ENCODE assay signal across 22 mouse cellular contexts in the genomic region with DNA sequence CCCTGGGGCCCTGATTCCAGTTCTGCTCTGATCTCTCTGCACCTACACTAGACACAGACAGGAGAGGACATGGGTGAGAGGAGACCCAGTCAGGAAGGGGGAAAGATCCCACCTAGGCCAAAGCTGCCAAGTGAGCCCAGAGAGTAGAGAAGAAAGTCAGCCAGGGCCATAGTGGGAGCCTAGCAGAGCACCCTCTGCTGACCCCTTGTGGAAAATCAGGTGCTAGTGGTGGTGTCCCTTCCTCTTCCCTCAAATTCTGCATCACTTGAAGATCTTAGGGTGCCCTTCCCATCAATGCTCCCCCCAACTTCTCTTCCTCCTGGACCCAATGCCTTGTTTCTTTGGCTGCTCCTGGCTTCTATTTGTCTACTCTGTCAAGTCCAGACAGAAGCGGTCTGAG. TPM values are rescaled to one million over a fixed set of nuclear protein-coding genes. Genes with fewer than 3 reads are reported as not detected.
DNase-seq lines count a peak whose midpoint lies in the region; TF ChIP-seq lines count a peak whose summit lies in the region.
"Had no signal": no experiment of that assay in that cellular context is flagged by ENCODE, and none has a peak within 500 bp of the region (broad histone marks: within the 10 kb centered on the region; RNA-seq: fewer than 3 reads in every experiment).

No protein-coding gene starts in this region.

- TF ChIP-seq POLR2A in kidney, adult 2 months (IDR thresholded peaks at IDR 0.05; ENCODE audit: low read depth, low read length) = no peak
- no peak for TF ChIP-seq POLR2A in testis, adult 2 months (IDR thresholded peaks at IDR 0.05; ENCODE audit: control insufficient read depth, low read depth, low read length)

- H3K4me3 ChIP-seq in kidney, adult 2 months (ENCODE audit: insufficient read depth, low read depth, low read length) = no peak overlapping the region
- H3K4me3 ChIP-seq in testis, adult 2 months (ENCODE audit: control insufficient read depth, low read depth, low read length) = no peak overlapping the region
- H3K4me3 ChIP-seq: embryonic facial prominence, embryonic 15.5 days; limb, embryonic 13.5 days; myocyte had no signal

- WGBS in kidney, adult 2 months = 56% methylated on average over 1 of the region's 1 CpGs

- DNase-seq in cerebellum, postnatal 10 days = peak; percentile 50 to 55
- no peak for DNase-seq in cerebellum, postnatal 4 days (ENCODE audit: low spot score in 2 of 2)
- DNase-seq in kidney, adult 2 months = no peak
- no peak for DNase-seq in kidney, adult 8-10 months
- no peak for DNase-seq in testis, postnatal 14 days (ENCODE audit: low spot score)
- DNase-seq in left cerebral cortex, postnatal 14 days (ENCODE audit: low spot score in 2 of 2) = no peak
- no peak for DNase-seq in T-cell, adult 2 months (ENCODE audit: low spot score)
- DNase-seq: adrenal gland, postnatal 14 days; B cell, adult 2 months; cerebellum, adult 11-12 months; heart, postnatal 4 days; layer of hippocampus, adult 9-11 months; lung, postnatal 14 days; thymus, adult 18-20 months had no signal

- H3K36me3 ChIP-seq in kidney, adult 2 months (ENCODE audit: control insufficient read depth, insufficient read depth, low read length) = no peaks in the 10 kb centered on the region
- H3K36me3 ChIP-seq in testis, adult 2 months (ENCODE audit: control insufficient read depth, insufficient read depth, low read length) = no peaks in the 10 kb centered on the region

- H3K27ac ChIP-seq in kidney, adult 2 months (ENCODE audit: insufficient read depth, low read depth, low read length) = no peak overlapping the region
- H3K27ac ChIP-seq in testis, adult 2 months (ENCODE audit: control insufficient read depth, insufficient read depth, low read depth, low read length) = no peak overlapping the region
- H3K27ac ChIP-seq: embryonic facial prominence, embryonic 15.5 days; limb, embryonic 13.5 days had no signal

- no peaks in the 10 kb centered on the region for H3K4me1 ChIP-seq in kidney, adult 2 months (ENCODE audit: control insufficient read depth, insufficient read depth, low read length)
- H3K4me1 ChIP-seq in testis, adult 2 months (ENCODE audit: control insufficient read depth, insufficient read depth, low read length) = peaks cover 10% of the 10 kb centered on the region

- H3K27me3 ChIP-seq in kidney, adult 2 months (replicated peaks; ENCODE audit: control insufficient read depth, insufficient read depth, low read length) = 0 out of 2 replicates have a peak, but pooled peaks cover 4% of the 10 kb centered on the region
- H3K27me3 ChIP-seq in testis, adult 2 months (ENCODE audit: control insufficient read depth, insufficient read depth, low read length) = no peaks in the 10 kb centered on the region

- intact Hi-C loops in left cerebral cortex, postnatal 14 days (cut with DNase I) = no loop called here

- TF ChIP-seq CTCF in kidney, adult 2 months (conservative IDR thresholded peaks at IDR 0.05; ENCODE audit: insufficient read depth, insufficient read length, low read depth, low read length) = peak; percentile 30; the same call in 1 of the 2 replicates
- TF ChIP-seq CTCF in testis, adult 2 months (IDR thresholded peaks at IDR 0.05; ENCODE audit: control insufficient read depth, insufficient read depth, insufficient replicate concordance, low read depth, low read length) = peak; percentile 15; the same call in 1 of the 2 replicates

RNA-seq across cellular contexts. Expression of a gene that starts 3.2 kb away (rescaled TPM):
- not detected in 2 replicates for polyA plus RNA-seq in kidney, adult 2 months (2012; rRNA removed)
- polyA plus RNA-seq in testis, adult 2 months (2012; rRNA removed) = 0.22 and 0.30 TPM in 2 replicates
- total RNA-seq in left cerebral cortex, postnatal 14 days (2021) = 10 to 100 TPM; 62.1 to 69.6 TPM
- total RNA-seq: adrenal gland, postnatal 14 days; heart, postnatal 4 days had no signal
- polyA plus RNA-seq: embryonic facial prominence, embryonic 15.5 days; gonadal fat pad, adult 2 months; kidney, embryonic 14.5 days; limb, embryonic 13.5 days; myocyte had no signal

RNA-seq across cellular contexts. Expression of a gene that starts 26.3 kb away (rescaled TPM):
- polyA plus RNA-seq in kidney, adult 2 months (2012; rRNA removed) = not detected in 2 replicates
- 85.6 and 87.2 TPM in 2 replicates for polyA plus RNA-seq in testis, adult 2 months (2012; rRNA removed)
- not detected for total RNA-seq in left cerebral cortex, postnatal 14 days (2021)
- total RNA-seq: adrenal gland, postnatal 14 days; heart, postnatal 4 days had no signal
- polyA plus RNA-seq: embryonic facial prominence, embryonic 15.5 days; forebrain, embryonic 16.5 days; gonadal fat pad, adult 2 months; kidney, embryonic 14.5 days; limb, embryonic 13.5 days; myocyte; small intestine, adult 2 months had no signal

RNA-seq across cellular contexts. Expression of a gene that starts 33.0 kb away (rescaled TPM):
- 219 and 248 TPM in 2 replicates for polyA plus RNA-seq in kidney, adult 2 months (2012; rRNA removed)
- polyA plus RNA-seq in testis, adult 2 months (2012; rRNA removed) = 82.9 and 84.7 TPM in 2 replicates
- total RNA-seq in left cerebral cortex, postnatal 14 days (2021) = 100 to 1,000 TPM; 103 to 117 TPM

Comparison
In these comparisons a context has a peak if more than half of its experiments do, and no peak if none do; other contexts are left out.
1. DNase-seq: peak in cerebellum, postnatal 10 days (2 of 2); none in cerebellum, postnatal 4 days (0 of 2), kidney, adult 2 months (single experiment), kidney, adult 8-10 months (0 of 2), testis, postnatal 14 days (single experiment), left cerebral cortex, postnatal 14 days (0 of 2) and T-cell, adult 2 months (single experiment).
2. RNA of a gene that starts 26.3 kb away (polyA plus RNA-seq): 85.6 to 87.2 TPM in testis, adult 2 months; not detected in kidney, adult 2 months; every median in the first group is over 10 times any median in the second.